Mouse (Mus musculus): ENCODE data around the gene Ptpn4. TPM values are rescaled to one million over a fixed set of nuclear protein-coding genes. Genes with fewer than 3 reads are reported as not detected.

Ptpn4 gene
- polyA plus RNA-seq, 1 experiment from 2014 or later = 13.1 TPM

GRCm38 (mm10) chr1:119654307-119654706, 183.1 kb downstream of the Ptpn4 start:
- Histone ChIP-seq H3K9ac (no peak overlapping the region), H3K4me1 (no peaks in the 10 kb centered on the region), H3K27ac (no peak overlapping the region), H3K4me3 (replicated peaks) (no peak overlapping the region), H3K4me2 (no peak overlapping the region), H3K36me3 (replicated peaks) (peaks cover 3% of the 10 kb centered on the region; the same call in 1 of the 2 replicates), H3K27me3 (no peaks in the 10 kb centered on the region), H3K9me3 (no peaks in the 10 kb centered on the region)
- WGBS = 97% methylated on average over 2 of the region's 2 CpGs
- ATAC-seq (ENCODE audit: low FRiP score) = no peak

GRCm38 (mm10) chr1:119650386-119650785, 187.0 kb downstream of the Ptpn4 start:
- Histone ChIP-seq H3K4me1 (peaks cover 14% of the 10 kb centered on the region), H3K27ac (no peak overlapping the region), H3K9me3 (no peaks in the 10 kb centered on the region), H3K36me3 (replicated peaks) (no peaks in the 10 kb centered on the region), H3K4me2 (no peak overlapping the region), H3K9ac (no peak overlapping the region), H3K4me3 (replicated peaks) (no peak overlapping the region), H3K27me3 (no peaks in the 10 kb centered on the region)
- ATAC-seq (ENCODE audit: low FRiP score) = no peak
- WGBS = 88% methylated on average over 5 of the region's 5 CpGs

GRCm38 (mm10) chr1:119649627-119650026, 187.8 kb downstream of the Ptpn4 start:
- H3K9ac ChIP-seq = no peak overlapping the region

GRCm38 (mm10) chr1:119648205-119649111, 189.0 kb downstream of the Ptpn4 start, which contains the start of gene Epb41l5:
Gene Epb41l5 (minus strand): TSS chr1:119649000.
- WGBS = under 1% methylated on average over 86 of the region's 86 CpGs
- H3K4me3 ChIP-seq (replicated peaks) = peak within 1 kb of the TSS; percentile 80
- H3K4me2 ChIP-seq = peak within 1 kb of the TSS; percentile 71
- no peaks in the 10 kb centered on the region for H3K9me3 ChIP-seq
- peak within 1 kb of the TSS; percentile 88 for H3K27ac ChIP-seq
- peak within 1 kb of the TSS; percentile 72 for H3K9ac ChIP-seq
- H3K4me1 ChIP-seq = peaks cover 14% of the 10 kb centered on the region
- peak; percentile 97 for ATAC-seq (ENCODE audit: low FRiP score)
- H3K27me3 ChIP-seq = no peaks in the 10 kb centered on the region
- no peaks in the 10 kb centered on the region for H3K36me3 ChIP-seq (replicated peaks)

More at GRCm38 (mm10) chr1:119649627-119650026, 187.8 kb downstream of the Ptpn4 start:
- Histone ChIP-seq H3K4me2 (no peak overlapping the region), H3K9me3 (no peaks in the 10 kb centered on the region), H3K36me3 (replicated peaks) (no peaks in the 10 kb centered on the region), H3K4me3 (replicated peaks) (no peak overlapping the region), H3K27me3 (no peaks in the 10 kb centered on the region), H3K27ac (no peak overlapping the region), H3K4me1 (peaks cover 14% of the 10 kb centered on the region)
- WGBS = 74% methylated on average over 2 of the region's 2 CpGs
- ATAC-seq (ENCODE audit: low FRiP score) = no peak

GRCm38 (mm10) chr1:119646356-119646755, 191.1 kb downstream of the Ptpn4 start:
- WGBS = 60% methylated on average over 2 of the region's 2 CpGs
- H3K4me2 ChIP-seq = no peak overlapping the region
- no peaks in the 10 kb centered on the region; the same call in 1 of the 2 replicates for H3K36me3 ChIP-seq (replicated peaks)

GRCm38 (mm10) chr1:119642367-119642766, 195.0 kb downstream of the Ptpn4 start:
- no peak overlapping the region for H3K4me3 ChIP-seq (replicated peaks)
- peak; percentile 72; the same call in 1 of the 2 replicates for ATAC-seq (ENCODE audit: low FRiP score)
- H3K27me3 ChIP-seq = no peaks in the 10 kb centered on the region
- peaks cover 15% of the 10 kb centered on the region for H3K4me1 ChIP-seq
- H3K36me3 ChIP-seq (replicated peaks) = no peaks in the 10 kb centered on the region; the same call in 1 of the 2 replicates
- H3K4me2 ChIP-seq = no peak overlapping the region
- H3K9ac ChIP-seq = no peak overlapping the region
- no peak overlapping the region for H3K27ac ChIP-seq
- no peaks in the 10 kb centered on the region for H3K9me3 ChIP-seq
- WGBS = 37% methylated on average over 12 of the region's 12 CpGs

More at GRCm38 (mm10) chr1:119646356-119646755, 191.1 kb downstream of the Ptpn4 start:
- Histone ChIP-seq H3K27ac (no peak overlapping the region), H3K27me3 (no peaks in the 10 kb centered on the region), H3K4me1 (peaks cover 20% of the 10 kb centered on the region), H3K9ac (no peak overlapping the region), H3K4me3 (replicated peaks) (no peak overlapping the region), H3K9me3 (no peaks in the 10 kb centered on the region)
- no peak for ATAC-seq (ENCODE audit: low FRiP score)

DNA sequence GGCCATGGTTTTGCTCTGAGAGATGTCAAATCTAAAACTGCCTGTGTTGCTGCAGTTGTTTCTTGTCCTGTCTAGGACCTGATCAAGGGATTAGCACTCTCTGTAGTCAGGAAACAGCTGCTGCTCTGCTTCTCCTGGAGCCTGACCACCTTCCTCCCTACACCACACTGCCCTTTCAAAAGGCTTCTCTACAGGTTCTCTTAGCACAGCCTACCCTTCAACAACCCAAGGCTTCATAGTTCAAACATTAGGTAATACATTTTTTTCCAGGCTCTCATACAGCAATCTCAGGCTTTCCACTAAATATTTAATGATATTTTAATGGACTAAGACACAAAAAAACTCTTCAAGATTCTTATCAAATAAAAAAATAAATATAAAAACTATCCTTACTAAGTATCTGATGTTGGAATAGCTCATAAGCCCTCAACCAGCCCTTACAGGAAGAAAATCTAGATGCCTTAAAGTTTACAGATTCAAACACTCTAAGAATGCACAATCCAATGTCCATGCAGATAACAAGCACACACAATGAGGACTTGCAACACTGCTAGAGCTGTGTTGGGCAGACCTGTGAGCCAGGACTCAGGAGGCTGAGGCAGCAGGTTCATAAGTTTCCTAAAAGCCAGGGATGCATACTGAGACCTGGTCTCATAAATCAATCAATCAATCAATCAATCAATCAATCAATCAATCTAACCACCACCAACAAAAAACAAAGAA, 196.2 kb downstream of the Ptpn4 start:
- Histone ChIP-seq H3K27me3 (no peaks in the 10 kb centered on the region), H3K9ac (no peak overlapping the region), H3K9me3 (no peaks in the 10 kb centered on the region), H3K4me2 (no peak overlapping the region), H3K4me1 (peaks cover 6% of the 10 kb centered on the region), H3K27ac (no peak overlapping the region), H3K36me3 (replicated peaks) (peaks cover 3% of the 10 kb centered on the region), H3K4me3 (replicated peaks) (no peak overlapping the region)
- ATAC-seq (ENCODE audit: low FRiP score) = no peak

DNA sequence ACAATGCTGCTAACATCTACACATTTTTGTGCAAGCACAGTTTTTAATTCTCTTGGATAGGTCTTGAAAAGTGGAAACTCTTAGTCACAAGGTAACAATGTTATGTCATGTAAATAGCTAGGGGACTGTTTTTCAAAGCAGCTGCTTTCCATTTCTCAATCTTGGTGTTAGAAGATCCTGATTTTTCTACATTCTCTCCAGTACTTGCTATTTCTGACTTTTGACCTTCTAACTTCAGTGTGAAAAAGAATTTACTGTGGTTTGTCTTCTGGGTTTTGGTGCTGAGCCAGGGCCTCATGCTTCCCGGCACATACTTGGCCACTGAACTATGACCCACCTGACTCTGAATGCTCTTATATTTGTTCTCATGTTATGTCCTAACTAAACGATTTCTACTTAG, 197.4 kb downstream of the Ptpn4 start:
- peaks cover 7% of the 10 kb centered on the region for H3K4me1 ChIP-seq
- no peak overlapping the region for H3K4me2 ChIP-seq
- no peaks in the 10 kb centered on the region for H3K27me3 ChIP-seq
- no peak overlapping the region for H3K9ac ChIP-seq
- no peak overlapping the region for H3K4me3 ChIP-seq (replicated peaks)
- ATAC-seq (ENCODE audit: low FRiP score) = no peak
- H3K27ac ChIP-seq = no peak overlapping the region
- peaks cover 3% of the 10 kb centered on the region for H3K36me3 ChIP-seq (replicated peaks)
- 90% methylated on average over 2 of the region's 2 CpGs for WGBS
- H3K9me3 ChIP-seq = no peaks in the 10 kb centered on the region

DNA sequence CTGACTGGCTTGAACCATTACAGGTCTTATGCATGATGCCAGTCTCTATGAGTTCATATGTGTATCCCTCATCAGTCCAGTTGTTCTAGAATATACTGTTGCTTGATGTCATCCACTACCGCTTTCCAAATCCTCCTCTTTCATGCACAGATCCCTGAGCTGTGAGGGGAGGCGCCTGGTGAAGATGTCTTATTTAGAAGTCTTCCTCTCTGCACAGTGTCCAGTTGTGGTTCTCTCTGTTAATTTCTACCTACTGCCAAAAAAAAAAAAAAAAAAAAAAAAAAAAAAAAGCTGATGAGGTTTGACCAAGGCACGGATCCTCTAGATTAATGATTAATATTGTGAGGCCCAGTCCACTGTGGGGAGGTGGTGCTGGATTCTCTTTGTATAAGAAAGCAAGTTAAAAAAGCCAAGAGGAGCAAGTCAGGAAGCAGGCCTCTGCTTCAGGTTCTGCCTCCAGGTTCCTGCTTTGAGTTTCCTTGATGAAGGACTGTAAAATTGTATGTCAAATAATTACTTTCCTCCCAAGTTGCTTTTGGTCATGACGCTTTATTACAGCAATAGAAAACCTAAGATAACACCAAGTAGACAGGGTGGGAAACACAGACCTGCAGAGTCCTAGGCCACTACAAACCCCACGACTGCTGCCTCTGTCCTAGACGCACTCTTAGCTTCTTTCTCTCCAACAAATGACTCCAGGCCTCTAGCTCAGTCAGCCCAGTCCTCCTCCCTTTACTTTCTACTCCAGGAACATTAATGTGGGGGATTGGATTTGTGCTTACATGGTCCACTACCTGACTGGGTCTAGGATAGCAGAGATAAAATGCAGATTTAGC, 200.0 kb downstream of the Ptpn4 start:
- Histone ChIP-seq H3K27ac (no peak overlapping the region), H3K9me3 (no peaks in the 10 kb centered on the region), H3K4me1 (peaks cover 9% of the 10 kb centered on the region), H3K9ac (no peak overlapping the region), H3K4me2 (no peak overlapping the region), H3K27me3 (no peaks in the 10 kb centered on the region), H3K4me3 (replicated peaks) (no peak overlapping the region), H3K36me3 (replicated peaks) (peaks cover 10% of the 10 kb centered on the region)
- ATAC-seq (ENCODE audit: low FRiP score) = no peak
- WGBS = 89% methylated on average over 6 of the region's 6 CpGs

DNA sequence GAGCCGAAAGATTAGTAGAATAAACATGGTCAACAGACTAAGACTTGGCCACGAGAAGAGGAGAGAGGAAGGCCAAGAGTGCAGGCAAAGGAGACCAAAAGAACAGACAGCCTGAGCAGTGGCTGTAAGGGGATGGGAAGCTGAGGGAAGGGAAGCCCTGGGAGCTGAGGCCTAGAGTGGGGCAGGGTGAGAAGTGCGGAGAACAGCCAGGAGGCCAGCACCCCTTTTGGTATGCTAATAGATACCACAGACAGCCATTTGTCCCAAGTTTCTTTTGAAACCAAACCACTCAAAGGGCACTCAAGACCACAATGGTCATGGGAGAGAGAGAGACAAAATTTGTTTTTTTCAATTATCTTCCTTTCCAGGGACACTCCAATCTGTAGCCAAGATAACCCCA, 202.7 kb downstream of the Ptpn4 start:
- ATAC-seq (ENCODE audit: low FRiP score) = no peak
- Histone ChIP-seq H3K27ac (no peak overlapping the region), H3K9ac (no peak overlapping the region), H3K4me2 (no peak overlapping the region), H3K4me3 (replicated peaks) (no peak overlapping the region), H3K4me1 (peaks cover 6% of the 10 kb centered on the region), H3K36me3 (replicated peaks) (peaks cover 15% of the 10 kb centered on the region), H3K9me3 (no peaks in the 10 kb centered on the region), H3K27me3 (no peaks in the 10 kb centered on the region)
- WGBS = 34% methylated on average over 3 of the region's 3 CpGs

DNA sequence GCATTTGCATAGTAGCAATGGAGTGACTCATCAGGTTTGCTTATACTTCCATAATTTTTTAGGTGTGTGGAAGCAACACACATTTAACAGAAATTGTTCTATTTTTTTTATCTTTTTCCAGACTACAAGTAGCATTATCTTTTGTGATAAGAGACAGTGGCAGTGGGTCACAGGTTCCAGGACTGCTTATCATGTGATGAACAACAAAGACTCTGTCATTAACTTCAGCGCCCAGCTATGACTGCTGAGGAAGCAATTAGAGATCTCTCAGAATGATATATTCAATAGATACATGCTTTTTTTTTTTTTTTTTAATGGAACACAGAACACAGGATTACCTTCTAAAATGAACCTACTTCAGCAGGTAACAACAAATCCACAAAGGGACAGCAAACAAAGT, 207.0 kb downstream of the Ptpn4 start:
- ATAC-seq (ENCODE audit: low FRiP score) = no peak
- no peaks in the 10 kb centered on the region for H3K9me3 ChIP-seq
- peaks cover 6% of the 10 kb centered on the region for H3K4me1 ChIP-seq
- H3K36me3 ChIP-seq (replicated peaks) = peaks cover 12% of the 10 kb centered on the region
- 83% methylated on average over 1 of the region's 1 CpGs for WGBS
- H3K4me3 ChIP-seq (replicated peaks) = no peak overlapping the region
- H3K27ac ChIP-seq = no peak overlapping the region
- H3K4me2 ChIP-seq = no peak overlapping the region
- H3K9ac ChIP-seq = no peak overlapping the region
- no peaks in the 10 kb centered on the region for H3K27me3 ChIP-seq

DNA sequence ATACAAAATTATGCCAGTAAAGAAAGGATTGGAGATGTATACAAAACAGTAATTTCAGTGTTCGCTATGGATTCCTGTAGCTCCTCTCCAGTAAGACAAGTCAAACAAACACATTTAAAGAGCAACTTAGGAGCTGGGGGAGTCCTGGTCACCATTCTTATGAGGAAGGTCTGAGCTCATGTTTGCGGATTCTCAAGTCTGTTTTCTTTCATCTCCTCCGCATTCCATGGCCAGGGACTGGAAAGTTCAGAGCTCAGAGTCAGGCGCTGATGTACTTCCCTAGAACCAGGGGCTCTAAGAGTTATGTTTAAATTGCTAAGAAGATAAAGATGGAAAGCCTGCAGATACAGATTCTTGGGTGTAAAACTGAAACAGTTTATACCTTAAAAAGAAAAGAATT, 210.6 kb downstream of the Ptpn4 start:
- Histone ChIP-seq H3K36me3 (replicated peaks) (no peaks in the 10 kb centered on the region), H3K4me2 (no peak overlapping the region)
- WGBS = 88% methylated on average over 4 of the region's 4 CpGs

More for the DNA sequence above, 210.6 kb downstream of the Ptpn4 start:
- Histone ChIP-seq H3K4me3 (replicated peaks) (no peak overlapping the region), H3K4me1 (peaks cover 8% of the 10 kb centered on the region; the same call in 1 of the 2 replicates), H3K9me3 (no peaks in the 10 kb centered on the region), H3K27ac (no peak overlapping the region), H3K9ac (no peak overlapping the region), H3K27me3 (no peaks in the 10 kb centered on the region)
- no peak for ATAC-seq (ENCODE audit: low FRiP score)
